Mouse (Mus musculus) midbrain, postnatal 0 days (tissue): ENCODE results near the gene Rgs11. TPM values are rescaled to one million over a fixed set of nuclear protein-coding genes. Genes with fewer than 3 reads are reported as not detected.

Source experiments
- ATAC-seq: fragments of 200-750 bp; cut with Nextera tagmentation; 2 replicates; pipeline ENCODE4 v1.8.0; 2017; ENCODE audit warnings: moderate number of reproducible peaks, mild to moderate bottlenecking, moderate TSS enrichment, moderate library complexity; ENCODE audit not compliant: low FRiP score
- DNase-seq: peaks from one replicate; pipeline ENCODE4 v3.0.0-alpha.2; 2015; ENCODE audit warnings: low spot score
- H3K27ac ChIP-seq: fragments of 300-500 bp; sonication (generic); 2 replicates; pipeline ENCODE4 v1.5.1; 2014; ENCODE audit warnings: low read depth, mild to moderate bottlenecking, low read length, mixed read lengths
- H3K27me3 ChIP-seq: fragments of 300-500 bp; sonication (generic); 2 replicates; pipeline ENCODE4 v1.6.1; 2014; ENCODE audit warnings: low read length, control low read depth, mixed read lengths; ENCODE audit not compliant: insufficient read depth
- H3K36me3 ChIP-seq: fragments of 300-500 bp; sonication (generic); 2 replicates; pipeline ENCODE4 v1.6.1; 2014; ENCODE audit warnings: low read length, control low read depth, mixed read lengths; ENCODE audit not compliant: insufficient read depth
- H3K4me1 ChIP-seq: fragments of 300-500 bp; sonication (generic); 2 replicates; pipeline ENCODE4 v1.6.1; 2014; ENCODE audit warnings: mild to moderate bottlenecking, control low read depth, antibody characterized with exemption, low read length, mixed read lengths; ENCODE audit not compliant: insufficient read depth
- H3K4me2 ChIP-seq: fragments of 300-500 bp; sonication (generic); 2 replicates; pipeline ENCODE4 v1.6.1; 2014; ENCODE audit warnings: low read depth, mild to moderate bottlenecking, low read length, mixed read lengths; ENCODE audit not compliant: poor library complexity, severe bottlenecking
- H3K4me3 ChIP-seq: fragments of 300-500 bp; sonication (generic); 2 replicates; pipeline ENCODE4 v1.5.1; 2014; ENCODE audit warnings: low read depth, mild to moderate bottlenecking, low read length, moderate library complexity
- H3K9ac ChIP-seq: fragments of 300-500 bp; sonication (generic); replicated peaks from 2 replicates; pipeline ENCODE4 v1.6.1; 2014; ENCODE audit warnings: mild to moderate bottlenecking, low read length, moderate library complexity, mixed read lengths; ENCODE audit not compliant: poor library complexity, severe bottlenecking
- H3K9me3 ChIP-seq: fragments of 300-500 bp; sonication (generic); 2 replicates; pipeline ENCODE4 v1.6.1; 2016; ENCODE audit warnings: low read length, control low read depth
- CTCF ChIP-seq: IDR thresholded peaks from 2 replicates; pipeline ENCODE4 v1.5.1; 2016; ENCODE audit warnings: antibody characterized with exemption, mild to moderate bottlenecking
- WGBS: fragments of 180-500 bp; shearing (Covaris S2); extraction: QIAGEN DNeasy Blood & Tissue Kit; methylation state at CpG from one replicate; pipeline ENCODE4 v1.1.7; 2014; 5-methylcytosine and 5-hydroxymethylcytosine counted together
- polyA plus RNA-seq: library from polyadenylated mRNA; unstranded; fragments of >200 nt; fragmentation: Nextera tagmentation; extraction: Ambion mirVana; gene quantifications from 2 replicates; pipeline ENCODE4 v1.2.1, GENCODE M21; 2015
- total RNA-seq: library from RNA; depleted of rRNA; stranded (reverse); fragments of >200 nt; gene quantifications from 2 replicates; pipeline ENCODE4 v1.2.3, GENCODE M21; 2014

Rgs11 gene
- total and polyA plus RNA-seq, 2 experiments from 2014 or later = 18.0 to 25.0 TPM

DNA sequence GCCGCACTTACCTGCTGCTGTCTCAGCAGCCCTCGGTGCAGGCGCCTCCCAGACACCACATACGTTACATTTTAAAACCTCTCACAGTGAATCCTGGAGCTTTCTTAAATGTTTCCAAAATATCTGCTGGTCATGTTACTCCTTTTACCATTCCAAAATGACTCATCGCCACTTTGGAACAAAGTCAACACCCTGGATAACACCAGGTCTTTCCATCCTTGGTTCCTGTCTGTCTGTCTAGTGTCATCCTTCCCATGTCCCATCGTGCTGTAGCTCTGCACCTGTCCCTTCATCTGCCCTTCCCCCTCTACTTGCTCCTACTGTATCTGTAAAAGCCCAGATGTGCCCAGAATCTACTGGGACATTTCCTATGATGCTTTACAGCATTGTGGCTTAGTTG is 38.2 kb downstream of the Rgs11 start:
- Histone ChIP-seq H3K4me1 (0 out of 2 replicates have a peak, but pooled peaks cover 5% of the 10 kb centered on the region), H3K9ac (no peak overlapping the region), H3K4me3 (no peak overlapping the region), H3K27ac (no peak overlapping the region), H3K4me2 (no peak overlapping the region), H3K9me3 (no peaks in the 10 kb centered on the region), H3K36me3 (no peaks in the 10 kb centered on the region), H3K27me3 (no peaks in the 10 kb centered on the region)
- WGBS = 83% methylated on average over 6 of the region's 6 CpGs
- ATAC-seq = no peak
- no peak for DNase-seq
- no peak for TF ChIP-seq CTCF

DNA sequence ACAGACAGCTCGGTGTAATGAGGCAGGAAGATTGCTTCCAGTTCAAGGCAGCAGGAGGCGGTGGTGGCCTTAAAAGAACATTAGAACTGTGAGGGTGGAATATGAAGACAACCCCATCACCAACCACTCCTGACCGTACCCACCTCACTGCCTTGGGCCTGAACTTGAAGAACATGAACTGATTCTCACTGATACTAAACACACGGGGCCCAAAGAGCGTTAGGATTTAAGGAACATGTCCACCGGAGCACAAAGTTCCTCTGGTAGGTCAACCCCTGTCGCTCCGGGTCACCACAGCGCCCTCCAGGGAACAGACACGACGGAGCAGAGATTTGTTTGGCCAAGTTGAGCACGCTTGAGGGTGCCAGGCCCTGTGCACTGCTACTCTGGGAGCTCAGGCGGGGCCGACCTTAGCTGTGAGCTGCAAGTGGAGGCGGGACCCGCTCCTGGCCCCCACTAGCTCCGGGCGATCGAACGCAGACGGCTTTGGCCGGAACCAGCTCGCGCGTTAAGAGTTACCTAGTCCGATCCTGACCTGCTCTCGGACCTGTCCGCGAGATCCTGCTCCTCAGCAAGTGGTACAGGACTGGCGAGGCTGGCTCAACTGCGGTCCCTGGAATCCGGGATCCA is 40.8 kb downstream of the Rgs11 start:
- Histone ChIP-seq H3K27ac (peak overlapping the region; percentile 86), H3K4me1 (0 out of 2 replicates have a peak, but pooled peaks cover 5% of the 10 kb centered on the region), H3K9ac (peak overlapping the region; percentile 78), H3K4me3 (peak overlapping the region; percentile 73), H3K9me3 (no peaks in the 10 kb centered on the region), H3K4me2 (peak overlapping the region; percentile 77), H3K27me3 (no peaks in the 10 kb centered on the region), H3K36me3 (no peaks in the 10 kb centered on the region)
- TF ChIP-seq CTCF = peak; percentile 64
- WGBS = under 1% methylated on average over 31 of the region's 32 CpGs
- peak; percentile 62 for DNase-seq
- peak; percentile 85; the same call in 1 of the 2 replicates for ATAC-seq

DNA sequence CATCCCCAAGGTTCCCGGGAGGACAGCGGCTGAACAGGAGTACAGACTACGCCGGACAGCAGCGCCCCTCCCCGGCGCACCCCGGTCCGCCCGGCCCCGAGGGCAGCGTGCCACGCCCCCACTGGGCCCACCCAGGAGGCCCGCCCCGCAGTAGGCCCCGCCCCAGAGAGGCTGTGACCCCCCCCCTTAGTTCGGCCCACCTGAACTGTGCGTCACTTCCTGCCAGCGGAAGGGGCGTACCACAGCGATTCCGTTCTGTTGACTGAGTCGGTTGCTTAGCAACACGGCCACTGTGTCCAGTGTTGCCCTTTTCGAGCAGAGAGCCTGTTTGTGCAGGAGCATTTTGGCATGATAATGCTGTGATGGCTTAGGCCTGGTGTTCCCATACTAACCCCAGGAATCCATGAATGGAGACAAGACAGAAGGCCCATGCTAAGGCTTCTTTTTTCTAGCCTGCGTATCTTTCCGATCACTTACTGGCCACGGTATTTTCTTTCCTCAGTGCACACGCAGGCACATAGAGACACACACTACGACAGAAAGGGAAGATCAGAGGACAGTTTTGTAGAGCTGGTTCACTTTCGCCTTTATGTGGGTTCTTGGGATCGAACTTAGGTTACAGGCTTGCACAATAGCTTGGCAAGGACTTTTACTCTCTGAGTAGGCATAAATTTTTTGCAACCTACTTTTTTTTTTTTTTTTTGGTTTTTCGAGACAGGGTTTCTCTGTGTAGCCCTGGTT is 41.5 kb downstream of the Rgs11 start, which contains the start of gene Fam234a:
Gene Fam234a, minus strand, starts transcription at position 142 of the 741 bp plus-strand sequence.
- 6% methylated on average over 33 of the region's 33 CpGs for WGBS
- H3K36me3 ChIP-seq = no peaks in the 10 kb centered on the region
- H3K9me3 ChIP-seq = no peaks in the 10 kb centered on the region
- H3K27me3 ChIP-seq = no peaks in the 10 kb centered on the region
- TF ChIP-seq CTCF = no peak
- peak within 1 kb of the TSS; percentile 86 for H3K27ac ChIP-seq
- H3K9ac ChIP-seq = peak within 1 kb of the TSS; percentile 78
- 0 out of 2 replicates have a peak, but pooled peaks cover 5% of the 10 kb centered on the region for H3K4me1 ChIP-seq
- DNase-seq (peak; percentile 99), ATAC-seq (peak; percentile 97)
- peak within 1 kb of the TSS; percentile 73 for H3K4me3 ChIP-seq
- H3K4me2 ChIP-seq = peak within 1 kb of the TSS; percentile 77

DNA sequence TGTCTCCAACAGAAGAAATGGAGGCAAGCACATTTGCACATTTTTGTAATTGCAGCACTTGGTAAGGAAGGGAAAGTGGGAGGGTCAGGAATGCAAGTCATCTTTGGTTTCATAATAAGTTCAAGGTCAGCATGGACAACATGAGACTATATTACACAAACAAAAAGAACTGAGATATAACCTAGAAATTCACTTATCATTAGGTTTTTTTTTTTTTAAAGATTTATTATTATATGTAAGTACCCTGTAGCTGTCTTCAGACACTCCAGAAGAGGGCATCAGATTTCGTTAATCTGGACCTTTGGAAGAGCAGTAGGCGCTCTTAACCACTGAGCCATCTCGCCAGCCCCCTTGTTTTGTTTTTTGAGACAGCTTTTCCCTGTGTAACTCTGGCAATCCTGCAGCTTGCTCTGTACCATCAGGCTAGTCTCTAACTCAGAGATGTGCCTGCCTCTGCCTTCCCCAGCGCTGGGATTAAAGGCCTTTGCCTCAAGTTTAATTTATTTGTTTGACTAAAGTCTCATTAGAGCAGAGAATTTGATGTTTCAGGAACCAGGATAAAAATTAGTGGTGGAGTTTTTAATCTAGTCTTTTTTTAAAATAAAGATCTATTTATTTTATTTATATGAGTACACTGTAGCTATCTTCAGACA is 49.3 kb downstream of the Rgs11 start:
- 50% methylated on average over 4 of the region's 4 CpGs for WGBS

DNA sequence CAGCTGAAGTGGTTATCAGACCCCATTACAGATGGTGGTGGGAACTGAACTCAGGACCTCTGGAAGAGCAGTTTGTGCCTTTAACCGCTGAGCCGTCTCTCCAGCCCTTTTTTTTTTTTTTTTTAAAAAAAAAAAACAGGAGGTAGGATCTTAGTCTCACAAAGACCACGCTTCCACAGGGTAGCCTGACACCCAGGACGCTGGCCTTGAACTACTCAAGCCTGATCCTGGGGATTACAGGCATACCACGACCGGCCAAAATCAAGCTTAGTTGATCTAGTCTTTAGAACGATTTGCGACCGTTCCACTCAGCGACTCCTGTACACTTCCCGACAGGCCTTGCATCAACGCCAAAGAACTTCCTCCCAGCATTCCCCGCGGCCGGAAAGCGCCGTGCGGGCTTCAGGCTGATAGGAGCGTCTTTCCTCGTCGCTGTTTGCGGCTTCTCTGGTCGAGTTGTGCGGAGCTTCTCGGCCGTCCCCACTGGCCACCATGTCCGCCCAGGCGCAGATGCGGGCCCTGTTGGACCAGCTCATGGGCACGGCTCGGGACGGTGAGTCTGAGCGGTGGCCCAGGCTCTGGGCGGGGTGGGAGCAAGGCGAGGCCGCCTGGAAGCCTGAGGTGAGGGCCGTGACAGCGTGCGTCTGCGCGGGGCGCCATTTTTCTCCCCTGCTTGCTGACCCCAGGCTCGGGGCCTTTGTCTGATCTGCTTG is 49.9 kb downstream of the Rgs11 start, which contains the start of gene Luc7l:
Gene Luc7l, plus strand, starts transcription at position 358 of the 713 bp plus-strand sequence.
- no peak for TF ChIP-seq CTCF
- Histone ChIP-seq H3K9ac (peak within 1 kb of the TSS; percentile 94), H3K27me3 (no peaks in the 10 kb centered on the region), H3K4me3 (peak within 1 kb of the TSS; percentile 62), H3K27ac (peak within 1 kb of the TSS; percentile 95), H3K36me3 (0 out of 2 replicates have a peak, but pooled peaks cover 3% of the 10 kb centered on the region), H3K9me3 (no peaks in the 10 kb centered on the region), H3K4me2 (peak within 1 kb of the TSS; percentile 61), H3K4me1 (no peaks in the 10 kb centered on the region)
- under 1% methylated on average over 42 of the region's 43 CpGs for WGBS
- DNase-seq (peak; percentile 97), ATAC-seq (peak; percentile 94)

More for the DNA sequence above, 49.3 kb downstream of the Rgs11 start:
- Histone ChIP-seq H3K9me3 (no peaks in the 10 kb centered on the region), H3K9ac (no peak overlapping the region), H3K4me1 (no peaks in the 10 kb centered on the region), H3K27me3 (no peaks in the 10 kb centered on the region), H3K4me2 (peak overlapping the region; percentile 61), H3K4me3 (peak overlapping the region; percentile 62), H3K27ac (peak overlapping the region; percentile 95), H3K36me3 (no peaks in the 10 kb centered on the region)
- ATAC-seq = no peak
- no peak for DNase-seq
- TF ChIP-seq CTCF = no peak
